In the genomic region with DNA sequence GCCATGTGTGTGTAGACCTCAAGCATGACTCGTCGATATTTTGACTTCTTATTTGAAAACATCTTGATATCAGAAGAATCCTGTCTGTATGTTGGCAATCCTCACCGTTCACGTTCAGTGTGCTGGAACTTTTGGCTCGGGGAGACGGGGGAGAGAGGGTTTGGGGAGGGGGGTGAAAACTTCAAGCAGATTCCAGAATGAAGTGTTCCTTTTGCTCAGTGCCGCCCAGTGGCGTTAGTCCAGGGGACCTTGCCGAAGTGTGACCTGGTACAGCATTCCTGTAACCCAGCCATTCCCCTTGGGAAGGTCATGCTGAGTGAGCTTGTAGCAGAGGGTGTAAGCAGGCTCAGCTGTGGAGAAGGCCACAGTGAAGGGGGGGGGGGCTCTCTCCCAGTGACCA, we compare ENCODE assay signal across 21 mouse cellular contexts. TPM values are rescaled to one million over a fixed set of nuclear protein-coding genes. Genes with fewer than 3 reads are reported as not detected.
A peak's percentile ranks its signal among the peaks of the same experiment; 100 is the strongest.
DNase-seq lines count a peak whose midpoint lies in the region; ATAC-seq lines count a peak whose summit lies in the region.
"Had no signal": no experiment of that assay in that cellular context is flagged by ENCODE, and none has a peak within 500 bp of the region (broad histone marks: within the 10 kb centered on the region; RNA-seq: fewer than 3 reads in every experiment).

No protein-coding gene starts in this region.

- no peak overlapping the region for H3K4me2 ChIP-seq in kidney, embryonic 16.5 days (replicated peaks; ENCODE audit: low read depth, low read length)
- no peak overlapping the region for H3K4me2 ChIP-seq in liver, embryonic 12.5 days
- H3K4me2 ChIP-seq: embryonic facial prominence, embryonic 15.5 days; forebrain, embryonic 12.5 days; limb, embryonic 15.5 days; lung, embryonic 14.5 days; midbrain, embryonic 12.5 days had no signal

- peaks cover 6% of the 10 kb centered on the region for H3K27me3 ChIP-seq in kidney, embryonic 16.5 days (ENCODE audit: insufficient read depth, low read length)
- no peaks in the 10 kb centered on the region for H3K27me3 ChIP-seq in liver, embryonic 12.5 days (replicated peaks)
- H3K27me3 ChIP-seq: embryonic facial prominence, embryonic 15.5 days; limb, embryonic 15.5 days; midbrain, embryonic 12.5 days had no signal

- no peak overlapping the region for H3K9ac ChIP-seq in kidney, embryonic 16.5 days (replicated peaks; ENCODE audit: low read length)
- no peak overlapping the region for H3K9ac ChIP-seq in liver, embryonic 12.5 days
- H3K9ac ChIP-seq: embryonic facial prominence, embryonic 15.5 days; forebrain, embryonic 12.5 days; limb, embryonic 15.5 days; lung, embryonic 14.5 days; midbrain, embryonic 12.5 days had no signal

- no peaks in the 10 kb centered on the region for H3K36me3 ChIP-seq in kidney, embryonic 16.5 days (ENCODE audit: insufficient read depth, low read length)
- H3K36me3 ChIP-seq in liver, embryonic 12.5 days: no peaks in the 10 kb centered on the region
- H3K36me3 ChIP-seq: embryonic facial prominence, embryonic 15.5 days; forebrain, embryonic 12.5 days; limb, embryonic 15.5 days; midbrain, embryonic 12.5 days had no signal

- peak; percentile 50 for DNase-seq in adrenal gland, postnatal 10 days
- DNase-seq in adrenal gland, adult 18-20 months (ENCODE audit: low spot score in 2 of 2): no peak
- DNase-seq in kidney, adult 11 months: peak; percentile 67
- peak; percentile 48 for DNase-seq in 3134 (ENCODE audit: extremely low read depth, insufficient read length, low spot score)
- peak; percentile 56 for DNase-seq in kidney, postnatal 10 days
- DNase-seq: adrenal gland, adult 8-10 months; cerebellum, postnatal 25 days; right cerebral cortex, postnatal 4 days; thymus, postnatal 25 days had no signal

- 44% methylated on average over 9 of the region's 9 CpGs for WGBS in kidney, embryonic 16.5 days
- 59% methylated on average over 9 of the region's 9 CpGs for WGBS in liver, embryonic 12.5 days (ENCODE audit: insufficient replicate concordance)

- ATAC-seq in kidney, embryonic 16.5 days (ENCODE audit: low FRiP score, low TSS enrichment): no peak
- no peak for ATAC-seq in megakaryocyte-erythroid progenitor cell, adult 5-6 weeks (replicated peaks; ENCODE audit: low FRiP score, low TSS enrichment, poor library complexity, severe bottlenecking)
- no peak for ATAC-seq in liver, embryonic 12.5 days
- ATAC-seq: hindbrain, embryonic 16.5 days had no signal

- peaks cover 40% of the 10 kb centered on the region for H3K4me1 ChIP-seq in kidney, embryonic 16.5 days (ENCODE audit: insufficient read depth, low read length)
- no peaks in the 10 kb centered on the region for H3K4me1 ChIP-seq in liver, embryonic 12.5 days

- no peaks in the 10 kb centered on the region for H3K9me3 ChIP-seq in kidney, embryonic 16.5 days (ENCODE audit: low read length)
- H3K9me3 ChIP-seq in liver, embryonic 12.5 days (replicated peaks): no peaks in the 10 kb centered on the region
- H3K9me3 ChIP-seq: embryonic facial prominence, embryonic 15.5 days; forebrain, embryonic 12.5 days; limb, embryonic 15.5 days; midbrain, embryonic 12.5 days had no signal

- H3K4me3 ChIP-seq in kidney, embryonic 16.5 days (ENCODE audit: low read length): no peak overlapping the region
- H3K4me3 ChIP-seq in liver, embryonic 12.5 days: no peak overlapping the region
- H3K4me3 ChIP-seq: embryonic facial prominence, embryonic 15.5 days; forebrain, embryonic 12.5 days; heart, adult 2 months; limb, embryonic 15.5 days; midbrain, embryonic 12.5 days had no signal

- no peak overlapping the region for H3K27ac ChIP-seq in kidney, embryonic 16.5 days (ENCODE audit: low read length)
- no peak overlapping the region for H3K27ac ChIP-seq in liver, embryonic 12.5 days
- H3K27ac ChIP-seq: embryonic facial prominence, embryonic 15.5 days; forebrain, embryonic 12.5 days; heart, adult 2 months; limb, embryonic 15.5 days; midbrain, embryonic 12.5 days had no signal

RNA-seq across cellular contexts. Expression of a gene that starts 8.1 kb away (rescaled TPM):
- total RNA-seq in adrenal gland, postnatal 10 days (2021): under 1 TPM in 1 of 2 experiments, not detected in 1; 0.51 TPM
- total RNA-seq in adrenal gland, adult 18-20 months (2021): 1 to 10 TPM in 1 of 2 experiments, under 1 TPM in 1; 0.36 to 1.2 TPM
- 2.8 and 3.0 TPM in 2 replicates for polyA plus RNA-seq in kidney, embryonic 16.5 days (2015; fragmentation: Nextera tagmentation; extraction: Ambion mirVana)
- total RNA-seq in megakaryocyte-erythroid progenitor cell, adult 5-6 weeks (2014; fragmentation: Nextera tagmentation): not detected in 2 replicates
- total RNA-seq in megakaryocyte-erythroid progenitor cell, adult 5-6 weeks (2017): not detected in 2 replicates
- polyA plus RNA-seq in liver, embryonic 12.5 days (2016; fragmentation: Nextera tagmentation; extraction: Ambion mirVana): 0.05 and 0.08 TPM in 2 replicates
- total RNA-seq: layer of hippocampus, adult 18-20 months; left cerebral cortex, adult 18-20 months had no signal

Comparison
In these comparisons a context has a peak if more than half of its experiments do, and no peak if none do; other contexts are left out.
1. DNase-seq: peak in adrenal gland, postnatal 10 days (single experiment), kidney, adult 11 months (single experiment), 3134 (single experiment) and kidney, postnatal 10 days (single experiment); none in adrenal gland, adult 18-20 months (0 of 2).